Mouse (Mus musculus): ENCODE data around the gene Cttnbp2.

Gene Cttnbp2

DNA sequence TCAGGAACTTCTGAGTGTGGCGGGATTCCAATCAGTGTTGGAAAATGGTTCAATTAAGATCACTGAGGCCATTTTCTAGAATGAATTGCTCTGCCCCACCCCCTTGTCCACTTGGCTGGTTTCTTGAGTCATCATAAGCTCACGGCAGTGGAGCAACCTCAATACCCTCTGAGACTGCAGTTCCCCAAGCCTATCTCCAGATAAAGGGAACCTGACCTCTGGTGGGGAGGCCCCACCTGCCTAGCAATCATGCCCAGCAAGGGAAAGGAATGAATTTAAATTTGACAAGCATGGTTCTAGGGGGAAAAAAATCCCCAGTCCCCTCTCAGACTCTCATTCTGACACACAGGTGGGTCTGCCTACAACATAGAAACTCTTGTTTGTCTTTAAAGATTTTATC is 93.1 kb downstream of the Cttnbp2 start:
- intact Hi-C loops (cut with DNase I), result no loop called here

GRCm38 (mm10) chr6:18420660-18421059 is 94.0 kb downstream of the Cttnbp2 start:
- intact Hi-C loops (cut with DNase I), result no loop called here

DNA sequence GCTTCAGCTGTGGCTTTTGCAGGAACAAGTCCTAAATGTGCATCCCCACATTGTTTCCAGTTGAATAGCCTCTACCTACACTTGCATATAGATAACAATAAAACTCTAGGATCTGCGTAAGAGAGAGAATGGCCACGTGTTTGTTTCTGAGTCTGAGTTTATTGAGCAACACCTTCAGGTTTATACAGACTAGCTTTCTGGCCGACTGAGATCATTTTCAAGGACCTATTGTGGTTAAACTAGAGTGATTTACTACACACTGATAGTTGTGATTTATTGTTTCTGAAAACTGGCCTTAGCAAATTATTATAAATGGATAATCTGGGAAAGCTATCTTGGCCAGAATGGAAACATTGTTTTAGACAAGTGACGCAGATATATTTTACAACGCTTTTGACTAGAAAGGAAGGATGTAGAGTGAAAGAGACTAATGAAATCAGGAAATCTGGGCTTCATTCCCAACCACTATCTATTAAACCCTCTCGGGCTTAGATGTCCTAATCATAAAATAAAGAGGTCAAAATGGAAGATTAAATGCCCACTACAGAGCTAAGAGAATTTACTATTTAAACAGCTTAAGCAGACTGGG is 96.7 kb downstream of the Cttnbp2 start:
- intact Hi-C loops (cut with DNase I), result loop anchor here (5.0 kb wide), 1 partner anchor 94 kb away; the partner anchor contains the start of gene Cttnbp2

GRCm38 (mm10) chr6:18415961-18416360 is 98.7 kb downstream of the Cttnbp2 start:
- intact Hi-C loops (cut with DNase I), result loop anchor here (5.0 kb wide), 1 partner anchor 96 kb away; the partner anchor contains the start of gene Cttnbp2

DNA sequence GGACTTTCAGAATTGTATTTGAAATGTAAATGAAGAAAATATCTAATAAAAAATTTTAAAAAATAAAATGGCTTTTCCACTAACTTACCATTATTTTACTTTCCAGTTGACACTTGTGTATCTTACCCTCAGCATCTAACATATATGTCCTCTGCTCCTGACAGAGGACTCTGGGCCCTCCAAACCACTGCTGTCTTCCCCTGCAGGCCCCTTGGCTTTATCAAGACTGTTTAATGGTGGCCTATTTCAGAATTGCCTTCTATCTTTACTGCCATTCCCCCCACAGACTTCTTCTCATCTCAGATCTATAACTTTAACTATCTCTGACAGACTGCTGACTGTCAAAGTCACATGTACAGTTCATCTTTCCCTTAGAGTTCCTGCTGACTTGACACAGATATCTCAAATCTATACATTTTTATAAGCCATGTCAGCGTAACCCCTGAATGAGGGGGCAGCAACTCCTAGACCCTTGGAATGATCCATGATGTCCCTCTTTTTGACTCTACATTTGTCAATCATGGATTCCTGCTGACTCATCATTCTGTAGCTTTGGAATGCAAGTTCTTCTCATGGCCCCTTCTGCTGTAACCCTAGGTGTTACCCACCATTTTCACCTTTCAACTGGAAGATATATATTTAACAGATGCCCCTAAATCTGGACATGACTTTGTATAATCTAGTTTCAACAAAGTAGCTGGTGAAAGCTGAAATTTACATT is 103.0 kb downstream of the Cttnbp2 start:
- intact Hi-C loops (cut with DNase I), result no loop called here

DNA sequence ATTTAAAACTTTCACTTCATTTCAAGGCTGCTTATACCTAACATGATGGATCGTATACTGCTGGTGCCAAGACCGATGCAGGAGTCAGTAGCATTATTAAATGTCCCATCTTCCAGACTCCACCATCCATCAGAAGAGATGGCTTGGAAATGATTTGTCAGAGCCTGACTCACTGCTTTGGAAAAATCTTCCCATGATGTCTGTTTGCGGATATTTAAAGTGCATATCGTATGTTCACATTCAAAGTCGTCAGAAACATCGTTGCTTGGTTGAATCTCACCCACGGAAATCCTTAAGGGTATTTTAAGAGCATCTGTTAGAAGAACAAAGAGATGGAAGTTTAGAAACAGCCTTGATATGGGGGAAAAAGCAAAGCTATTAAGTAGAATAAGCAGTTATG is 106.2 kb downstream of the Cttnbp2 start:
- intact Hi-C loops (cut with DNase I), result no loop called here

- intact Hi-C loops (cut with DNase I), result loop anchor here (2.0 kb wide), 1 partner anchor 418 kb away; no protein-coding TSS in a partner anchor
Measured at GRCm38 (mm10) chr6:18401066-18401674, 113.5 kb downstream of the Cttnbp2 start.

DNA sequence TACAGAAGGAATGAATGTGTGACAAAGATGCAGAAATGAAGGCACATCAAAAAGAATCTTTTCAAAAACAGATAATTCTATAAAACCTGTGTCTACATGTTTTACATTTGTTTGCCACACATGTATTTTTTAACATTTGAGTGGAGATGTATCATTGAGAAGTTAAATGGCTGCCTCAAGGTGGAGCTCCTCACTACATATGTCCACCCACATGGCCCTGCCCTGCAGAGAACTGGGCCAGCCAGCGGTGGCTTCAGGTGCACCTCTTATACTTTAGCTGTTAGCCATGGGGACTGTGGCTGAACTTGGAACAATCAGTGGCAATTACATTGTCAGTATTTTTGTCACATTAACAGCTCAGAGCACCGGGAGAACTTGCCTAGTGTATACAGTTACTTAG is 133.3 kb downstream of the Cttnbp2 start:
- intact Hi-C loops (cut with DNase I), result no loop called here

GRCm38 (mm10) chr6:18380300-18381202 is 134.1 kb downstream of the Cttnbp2 start:
- intact Hi-C loops (cut with DNase I), result no loop called here

- intact Hi-C loops (cut with DNase I), result loop anchor here (5.0 kb wide), 1 partner anchor 440 kb away; no protein-coding TSS in a partner anchor
Measured at GRCm38 (mm10) chr6:18377755-18378154, 136.9 kb downstream of the Cttnbp2 start.

DNA sequence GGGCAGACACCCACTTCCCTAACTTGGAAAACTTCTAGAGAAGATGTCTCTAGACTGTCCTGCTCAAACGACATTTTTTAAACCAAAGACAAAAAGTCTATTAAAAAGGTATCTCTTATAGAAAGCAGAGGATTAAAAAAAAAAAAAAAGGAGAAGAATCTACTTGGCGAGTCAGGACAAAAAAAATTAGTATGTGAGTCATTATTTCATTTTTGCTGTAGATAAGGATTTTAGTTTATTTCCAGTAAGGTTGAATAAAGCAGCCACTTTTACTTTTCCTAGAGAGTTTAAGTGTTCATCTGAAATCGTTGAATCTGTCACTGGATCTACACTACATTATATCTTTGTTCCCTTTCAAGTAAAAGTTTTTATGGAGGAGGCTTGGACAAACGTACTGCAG is 139.9 kb downstream of the Cttnbp2 start:
- intact Hi-C loops (cut with DNase I), result loop anchor here (5.0 kb wide), 1 partner anchor 443 kb away; no protein-coding TSS in a partner anchor

DNA sequence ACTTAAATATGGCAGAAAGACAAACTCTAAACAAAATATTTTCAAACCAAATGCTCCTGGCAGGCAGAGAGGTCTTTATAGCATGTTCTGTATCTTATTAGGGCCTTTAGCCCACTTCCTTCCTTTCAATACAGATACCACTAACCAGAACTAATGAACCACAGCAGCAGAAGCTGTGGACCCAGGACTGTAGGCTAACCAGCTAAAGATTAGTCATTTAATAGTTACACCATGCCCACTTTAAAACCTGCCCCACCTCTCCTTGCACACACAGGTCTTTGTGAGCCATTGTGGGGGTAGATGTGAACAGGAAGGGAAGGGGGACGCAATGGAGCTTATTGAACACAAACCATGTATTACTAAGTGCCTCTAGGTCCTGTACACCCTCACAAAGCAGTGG is 141.0 kb downstream of the Cttnbp2 start:
- intact Hi-C loops (cut with DNase I), result loop anchor here (2.0 kb wide), 1 partner anchor 287 kb away; no protein-coding TSS in a partner anchor

GRCm38 (mm10) chr6:18372447-18373228 is 142.0 kb downstream of the Cttnbp2 start:
- intact Hi-C loops (cut with DNase I), result loop anchor here (2.0 kb wide), 1 partner anchor 286 kb away; no protein-coding TSS in a partner anchor

DNA sequence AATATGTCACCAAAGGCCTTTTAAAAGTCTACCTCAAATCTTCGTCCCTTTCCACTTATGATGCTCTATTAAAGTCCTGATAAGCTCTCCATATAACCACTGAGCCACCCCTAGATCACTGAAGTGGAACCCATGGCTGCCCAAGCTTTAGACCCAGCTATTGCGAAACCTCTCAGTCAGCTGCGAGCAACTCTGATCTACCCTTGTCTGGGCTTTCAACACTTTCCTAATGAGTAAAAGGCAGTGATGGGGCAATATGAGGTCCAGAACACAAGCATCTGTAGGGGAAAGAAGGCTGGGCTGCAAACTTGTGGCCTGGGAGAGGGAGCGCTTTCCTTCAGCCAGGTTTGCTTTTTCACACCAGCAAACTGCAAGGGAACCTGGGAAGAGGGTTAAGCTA is 144.9 kb downstream of the Cttnbp2 start:
- intact Hi-C loops (cut with DNase I), result loop anchor here (10.0 kb wide), 1 partner anchor 225 kb away; no protein-coding TSS in a partner anchor

DNA sequence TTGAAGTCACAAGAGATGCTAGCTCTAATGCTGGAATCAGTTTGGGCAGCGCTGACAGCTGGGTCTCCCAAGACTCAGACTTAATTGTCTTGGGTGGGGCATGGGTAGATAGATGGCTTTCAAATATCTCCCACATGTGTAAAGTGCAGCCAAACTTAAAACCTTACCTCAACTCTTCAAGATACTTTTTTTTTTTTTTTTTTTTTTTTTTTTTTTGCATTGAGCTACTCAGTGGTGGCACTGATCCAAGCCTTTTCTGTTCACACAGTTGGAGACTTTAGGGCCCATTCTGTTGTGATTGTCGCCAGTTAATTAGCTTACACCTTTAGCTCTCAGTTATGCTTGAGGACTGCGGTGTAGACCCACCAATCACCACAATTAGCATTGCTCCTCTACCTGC is 145.6 kb downstream of the Cttnbp2 start:
- intact Hi-C loops (cut with DNase I), result loop anchor here (10.0 kb wide), 1 partner anchor 224 kb away; no protein-coding TSS in a partner anchor

DNA sequence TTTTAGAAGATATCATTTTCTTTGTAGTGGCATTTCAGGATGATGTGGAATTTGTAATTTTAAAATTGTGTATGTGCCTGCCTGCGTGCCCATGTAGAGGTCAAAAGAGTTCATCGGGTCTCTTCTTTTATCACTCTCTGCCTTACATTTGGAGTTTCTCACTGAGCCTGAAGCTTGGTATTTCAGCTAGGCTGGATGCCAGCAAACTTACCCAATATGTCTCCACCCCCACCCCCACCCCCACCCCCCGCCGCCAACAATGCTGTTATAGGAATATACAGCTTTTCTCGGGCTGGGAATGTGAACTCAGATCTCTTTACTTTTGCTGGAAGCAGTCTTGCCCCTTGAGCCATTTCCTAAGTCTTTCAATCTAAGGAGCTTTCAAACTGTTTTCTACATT is 152.4 kb downstream of the Cttnbp2 start:
- intact Hi-C loops (cut with DNase I), result loop anchor here (10.0 kb wide), 1 partner anchor 217 kb away; no protein-coding TSS in a partner anchor

DNA sequence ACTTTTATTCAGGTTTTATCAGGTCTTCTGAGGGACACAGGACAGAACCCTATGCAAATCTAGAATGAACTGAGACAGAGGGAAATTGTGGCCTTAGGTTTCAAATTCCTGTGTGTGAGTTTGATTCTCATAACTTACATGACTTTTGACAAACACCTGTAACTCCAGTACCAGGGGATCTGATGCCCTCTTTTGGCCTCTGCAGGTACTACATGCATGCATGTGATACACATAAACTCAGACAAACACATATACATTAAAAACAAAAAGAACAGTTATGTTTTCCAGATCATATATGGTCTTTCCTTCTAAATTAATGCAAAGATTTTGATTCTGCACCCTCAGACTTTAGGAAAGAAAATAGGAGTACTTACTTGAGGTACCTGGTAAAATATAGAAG is 153.7 kb downstream of the Cttnbp2 start:
- intact Hi-C loops (cut with DNase I), result loop anchor here (10.0 kb wide), 1 partner anchor 216 kb away; no protein-coding TSS in a partner anchor

GRCm38 (mm10) chr6:18360154-18360553 is 154.5 kb downstream of the Cttnbp2 start:
- intact Hi-C loops (cut with DNase I), result loop anchor here (10.0 kb wide), 1 partner anchor 215 kb away; no protein-coding TSS in a partner anchor

- intact Hi-C loops (cut with DNase I), result no loop called here
Measured at GRCm38 (mm10) chr6:18349153-18349858, 165.3 kb downstream of the Cttnbp2 start.
